ENCODE assay signal across 8 mouse cellular contexts in the genomic region with DNA sequence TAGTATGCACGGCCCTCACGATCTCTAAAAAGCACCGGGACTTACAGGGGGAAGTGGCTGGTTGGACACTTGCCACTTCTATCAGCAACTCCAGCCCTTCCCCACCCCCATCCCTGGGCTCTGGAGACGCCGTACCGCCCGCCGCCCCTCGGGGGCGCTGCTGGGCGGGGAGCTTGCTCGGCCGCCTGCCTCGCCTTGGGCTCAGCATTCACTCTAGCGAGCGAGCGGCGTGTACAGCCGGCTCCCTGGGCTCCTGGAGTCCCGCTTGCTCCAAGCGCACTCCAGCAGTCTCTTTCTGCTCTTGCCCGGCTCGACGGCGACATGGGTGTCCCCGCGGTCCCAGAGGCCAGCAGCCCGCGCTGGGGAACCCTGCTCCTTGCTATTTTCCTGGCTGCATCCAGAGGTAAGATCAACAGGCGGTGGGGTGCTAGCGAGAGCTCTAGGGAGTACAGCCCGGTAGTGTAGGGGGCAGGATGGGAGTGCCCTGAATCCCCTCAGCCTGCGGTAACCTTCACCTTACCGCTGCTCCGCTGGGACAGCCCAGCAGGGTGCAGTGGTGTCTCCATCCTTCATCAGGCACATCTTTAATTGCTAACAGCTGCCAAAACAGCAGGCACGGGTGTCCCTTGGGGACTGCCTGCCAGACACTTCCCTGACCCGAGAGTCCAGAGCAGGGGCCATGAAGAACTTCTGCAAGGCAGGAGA. TPM values are rescaled to one million over a fixed set of nuclear protein-coding genes. Genes with fewer than 3 reads are reported as not detected.
DNase-seq lines count a peak whose midpoint lies in the region; ATAC-seq lines count a peak whose summit lies in the region.

A gene (plus strand): TSS at position 151 of the 705 bp plus-strand sequence.

- H3K27me3 ChIP-seq in hindbrain, embryonic 14.5 days (ENCODE audit: control insufficient read depth, insufficient read depth, low read length), result peaks cover 17% of the 10 kb centered on the region

- peak within 1 kb of the TSS; percentile 27 for H3K4me2 ChIP-seq in hindbrain, embryonic 14.5 days (replicated peaks)

- peak; percentile 64 for DNase-seq in NIH3T3 (ENCODE audit: low read depth)
- peak; percentile 44 to 67 for DNase-seq in cerebellum, postnatal 14 days
- peak; percentile 87 for DNase-seq in gastrocnemius, adult 18-20 months (ENCODE audit: low spot score)
- DNase-seq in hindbrain, embryonic 14.5 days (ENCODE audit: low spot score), result peak; percentile 71
- DNase-seq in layer of hippocampus, postnatal 25 days (ENCODE audit: extremely low spot score in 1 of 2, low spot score in 1 of 2), result peak; percentile 49 to 62
- peak; percentile 94 for DNase-seq in lung, postnatal 10 days
- DNase-seq in ovary, postnatal 10 days (ENCODE audit: low spot score), result peak; percentile 56
- peak; percentile 90 for DNase-seq in thymus, postnatal 14 days

- peaks cover 14% of the 10 kb centered on the region for H3K4me1 ChIP-seq in hindbrain, embryonic 14.5 days (replicated peaks; ENCODE audit: control insufficient read depth, insufficient read depth, low read length)

- 1% methylated on average over 37 of the region's 37 CpGs for WGBS in hindbrain, embryonic 14.5 days

- H3K27ac ChIP-seq in hindbrain, embryonic 14.5 days, result no peak within 1 kb of the TSS

- H3K9ac ChIP-seq in hindbrain, embryonic 14.5 days, result no peak within 1 kb of the TSS

- peak within 1 kb of the TSS; percentile 10 for H3K4me3 ChIP-seq in hindbrain, embryonic 14.5 days (replicated peaks; ENCODE audit: low read length)

- peak; percentile 54; the same call in 1 of the 2 replicates for ATAC-seq in hindbrain, embryonic 14.5 days (ENCODE audit: low FRiP score)

- H3K36me3 ChIP-seq in hindbrain, embryonic 14.5 days (replicated peaks; ENCODE audit: control insufficient read depth, insufficient read depth), result no peaks in the 10 kb centered on the region

- 0 out of 2 replicates have a peak, but pooled peaks cover 3% of the 10 kb centered on the region for H3K9me3 ChIP-seq in hindbrain, embryonic 14.5 days (ENCODE audit: control insufficient read depth, low read length)

RNA-seq across cellular contexts. Expression of the gene that starts here (rescaled TPM):
- total RNA-seq in gastrocnemius, adult 18-20 months (2021), result 1 to 10 TPM; 3.8 to 4.6 TPM
- 2.5 and 2.7 TPM in 2 replicates for polyA plus RNA-seq in hindbrain, embryonic 14.5 days (2014; fragmentation: Nextera tagmentation; extraction: Ambion mirVana)
- total RNA-seq in layer of hippocampus, postnatal 25 days (2021), result 10 to 100 TPM; 25.2 to 25.9 TPM

Comparison
In these comparisons a context has a peak if more than half of its experiments do, and no peak if none do; other contexts are left out.
1. RNA of the gene that starts here (total RNA-seq): 25.2 to 25.9 TPM in layer of hippocampus, postnatal 25 days; 3.8 to 4.6 TPM in gastrocnemius, adult 18-20 months; every median in the first group is over 4 times any median in the second.
2. Peak in every context shown above with its lines, with median percentiles within 50 percentile points of each other: DNase-seq.